Mouse (Mus musculus) olfactory bulb, adult 2 months (tissue): ENCODE results near the gene Apol7e.

Experiments
- CTCF ChIP-seq: fragments of 200-500 bp; IDR thresholded peaks from 2 replicates; pipeline ENCODE4 v1.5.1; 2012; ENCODE audit warnings: low read depth, mild to moderate bottlenecking, low read length, moderate library complexity; ENCODE audit not compliant: insufficient read depth
- POLR2A ChIP-seq: fragments of 200-500 bp; IDR thresholded peaks from 2 replicates; pipeline ENCODE4 v1.6.1; 2012; ENCODE audit warnings: mild to moderate bottlenecking, low read depth, low read length, moderate library complexity; ENCODE audit not compliant: insufficient read depth

GRCm38 (mm10) chr15:77761083-77761482 is 62.4 kb downstream of the Apol7e start:
- TF ChIP-seq POLR2A = no peak
- no peak for TF ChIP-seq CTCF
